Mouse (Mus musculus): Measurements from ENCODE around the gene Mvb12a. TPM values are rescaled to one million over a fixed set of nuclear protein-coding genes. Genes with fewer than 3 reads are reported as not detected.

Gene Mvb12a
- total RNA-seq, 2 experiments from 2014 or later = 19.9 to 23.9 TPM

DNA sequence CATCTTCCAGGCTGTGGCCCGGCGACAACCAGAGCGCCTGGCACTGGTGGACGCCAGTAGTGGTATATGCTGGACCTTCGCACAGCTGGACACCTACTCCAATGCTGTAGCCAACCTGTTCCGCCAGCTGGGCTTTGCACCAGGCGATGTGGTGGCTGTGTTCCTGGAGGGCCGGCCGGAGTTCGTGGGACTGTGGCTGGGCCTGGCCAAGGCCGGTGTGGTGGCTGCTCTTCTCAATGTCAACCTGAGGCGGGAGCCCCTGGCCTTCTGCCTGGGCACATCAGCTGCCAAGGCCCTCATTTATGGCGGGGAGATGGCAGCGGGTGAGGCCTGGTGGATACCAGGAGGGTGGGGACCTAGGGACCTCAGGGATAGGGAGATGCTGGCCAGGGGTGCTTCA lies 36.8 kb downstream of the Mvb12a start:
- ATAC-seq (replicated peaks; ENCODE audit: low FRiP score, low TSS enrichment, poor library complexity, severe bottlenecking) = no peak

DNA sequence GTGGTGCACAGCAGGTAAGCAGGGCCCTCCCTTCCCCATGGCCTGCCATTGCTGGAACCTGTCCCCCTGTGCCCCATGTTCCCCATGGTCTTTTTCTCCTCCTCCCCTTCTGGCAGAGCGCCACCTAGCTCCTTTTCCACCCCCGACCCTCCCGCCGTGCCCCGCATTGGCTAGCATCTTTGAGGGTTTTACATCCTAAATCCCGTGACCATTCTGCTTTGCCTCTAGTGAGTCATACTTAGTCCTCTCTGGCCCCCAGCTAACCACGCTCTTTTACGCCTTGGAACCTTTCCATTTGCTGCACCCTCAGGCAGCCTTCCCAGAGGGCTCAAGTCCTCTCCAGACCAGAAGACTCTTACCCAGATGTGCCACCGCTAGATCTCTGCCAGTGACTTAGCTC lies 37.5 kb downstream of the Mvb12a start:
- ATAC-seq (replicated peaks; ENCODE audit: low FRiP score, low TSS enrichment, poor library complexity, severe bottlenecking) = no peak

DNA sequence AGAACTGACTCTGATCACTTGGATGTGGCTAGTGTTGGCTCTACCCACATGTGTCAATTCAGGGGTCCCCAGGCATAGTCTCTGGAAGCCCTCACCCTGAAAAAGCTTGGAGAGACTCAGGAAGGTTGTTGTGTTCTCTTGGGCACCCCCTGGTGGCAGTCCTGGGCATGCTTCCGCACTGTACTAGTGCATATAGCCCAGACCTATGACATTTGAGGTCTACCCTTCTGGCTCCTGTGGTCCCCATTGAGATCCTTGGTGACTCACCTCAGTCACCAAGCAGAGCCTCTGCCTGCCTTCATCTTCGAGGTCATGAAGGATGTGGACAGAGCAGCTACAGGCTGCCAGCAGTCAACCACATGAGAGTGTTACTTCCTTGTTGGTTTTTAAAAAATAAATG lies 44.2 kb downstream of the Mvb12a start:
- ATAC-seq (replicated peaks; ENCODE audit: low FRiP score, low TSS enrichment, poor library complexity, severe bottlenecking) = no peak

DNA sequence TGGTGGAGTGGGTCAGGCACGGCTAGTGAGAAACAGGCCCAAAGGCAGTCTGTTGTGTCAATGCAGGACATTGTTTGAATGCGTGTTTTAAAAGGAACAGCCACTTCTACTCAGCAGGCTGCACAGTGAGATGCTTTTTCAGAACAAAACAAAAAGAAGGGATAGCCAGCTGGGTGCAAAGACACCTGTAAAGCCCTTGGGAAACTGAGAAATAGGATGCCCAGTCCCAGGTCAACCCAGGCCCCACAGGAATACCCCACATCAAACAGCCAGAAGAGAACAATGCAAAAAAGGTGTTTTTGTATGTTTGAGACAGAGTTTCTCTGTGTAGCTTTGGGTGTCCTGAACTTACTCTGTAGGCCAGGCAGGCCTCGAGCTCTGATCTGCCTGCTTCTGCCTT lies 46.0 kb downstream of the Mvb12a start:
- no peak for ATAC-seq (replicated peaks; ENCODE audit: low FRiP score, low TSS enrichment, poor library complexity, severe bottlenecking)

DNA sequence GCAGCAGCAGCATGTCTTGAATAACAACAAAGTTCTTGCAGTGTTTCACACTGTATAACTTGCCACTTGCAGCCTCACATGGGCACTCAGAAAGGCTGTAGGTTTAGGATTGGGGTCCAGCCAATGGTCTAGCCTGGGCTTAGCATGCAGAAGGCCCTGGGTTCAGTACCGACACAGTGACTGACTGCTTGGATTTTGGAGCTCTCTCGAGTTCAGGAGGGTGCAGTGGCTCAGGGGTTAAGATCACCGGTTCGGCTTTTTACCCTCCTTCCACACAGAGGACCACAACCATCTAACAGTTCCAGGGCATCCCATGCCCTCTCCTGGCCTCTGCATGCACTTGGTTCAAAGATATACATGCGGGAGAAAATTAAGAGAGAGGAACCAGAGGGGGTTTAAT lies 48.3 kb downstream of the Mvb12a start:
- no peak for ATAC-seq (replicated peaks; ENCODE audit: low FRiP score, low TSS enrichment, poor library complexity, severe bottlenecking)

DNA sequence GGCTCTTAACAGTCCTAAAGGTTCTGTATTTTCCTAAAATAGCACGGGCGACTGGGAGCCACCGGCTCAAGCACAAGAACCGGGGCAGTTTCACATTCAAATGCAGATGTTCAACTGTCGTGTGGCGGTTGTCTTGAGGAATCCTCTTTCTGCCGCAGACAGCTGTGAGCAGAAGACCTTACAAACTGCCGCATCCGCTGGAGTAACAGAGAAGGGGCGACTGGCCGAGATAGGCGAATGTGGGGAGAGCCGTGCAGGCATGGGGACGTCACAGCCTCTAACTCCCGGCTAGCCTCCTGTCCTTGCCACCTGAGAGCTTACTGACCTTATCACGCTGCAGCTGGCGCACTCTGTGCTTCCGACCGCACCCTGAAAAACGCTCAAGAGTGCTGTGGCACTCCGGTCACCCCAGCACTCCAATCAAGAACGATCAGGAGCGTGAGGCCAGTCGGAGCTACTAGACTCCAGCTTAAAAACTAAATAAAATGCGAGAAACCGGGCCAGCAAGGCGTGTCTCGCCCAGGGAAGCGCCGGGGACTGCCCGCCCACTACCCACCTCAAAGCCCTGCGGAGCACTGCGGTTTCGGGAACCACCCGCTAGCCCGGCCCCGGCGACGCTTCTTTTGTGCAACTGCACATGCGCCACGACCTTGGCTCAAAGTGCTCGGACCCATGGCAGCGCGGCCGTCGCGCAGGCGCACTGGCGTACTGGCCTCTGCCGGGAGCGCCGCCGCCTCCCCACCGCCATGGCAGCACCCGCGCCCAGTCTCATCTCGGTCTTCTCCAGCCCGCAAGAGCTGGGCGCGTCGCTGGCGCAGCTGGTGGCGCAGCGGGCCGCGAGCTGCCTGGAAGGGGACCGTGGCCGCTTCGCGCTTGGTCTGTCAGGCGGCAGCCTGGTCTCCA lies 49.0 kb downstream of the Mvb12a start, which contains the start of gene Pgls:
TSS of gene Pgls (plus strand) at position 706 of the 903 bp plus-strand sequence.
- ATAC-seq (replicated peaks; ENCODE audit: low FRiP score, low TSS enrichment, poor library complexity, severe bottlenecking) = peak; percentile 87

DNA sequence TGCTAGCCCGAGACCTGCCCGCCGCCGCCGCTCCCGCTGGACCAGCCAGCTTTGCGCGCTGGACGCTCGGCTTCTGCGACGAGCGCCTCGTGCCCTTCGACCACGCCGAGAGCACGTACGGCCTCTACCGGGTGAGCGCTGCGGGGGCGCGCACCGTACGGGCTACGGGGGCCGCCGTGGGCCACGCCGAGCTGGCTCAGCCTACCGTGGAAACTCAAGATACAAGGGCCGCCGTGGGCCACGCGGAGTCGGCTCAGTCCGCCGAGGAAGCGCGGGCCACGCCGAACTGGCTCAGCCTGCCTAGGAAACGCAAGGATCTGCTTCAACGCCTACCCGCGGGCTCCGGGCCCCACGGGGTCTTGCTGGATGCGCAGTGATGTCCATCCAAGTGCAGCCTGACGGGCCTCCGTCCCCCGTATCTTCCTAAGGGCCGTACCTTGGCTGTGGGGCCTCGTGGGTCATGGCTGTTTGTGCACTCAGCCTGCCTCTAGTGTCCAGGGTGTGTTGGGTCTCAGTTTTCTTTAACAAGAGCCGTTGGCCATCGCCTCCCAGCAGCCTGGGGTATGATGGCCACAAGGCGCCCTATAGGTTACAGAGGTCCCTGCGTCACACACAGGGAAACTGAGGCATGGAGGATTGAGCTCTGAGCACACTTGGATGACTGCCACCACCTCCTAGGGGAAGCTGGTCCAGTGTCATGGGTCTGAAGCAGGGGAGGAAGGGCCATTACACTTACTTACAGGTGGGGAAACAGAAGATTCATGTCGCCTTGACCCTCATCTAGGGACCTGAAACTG lies 49.9 kb downstream of the Mvb12a start:
- no peak for ATAC-seq (replicated peaks; ENCODE audit: low FRiP score, low TSS enrichment, poor library complexity, severe bottlenecking)

DNA sequence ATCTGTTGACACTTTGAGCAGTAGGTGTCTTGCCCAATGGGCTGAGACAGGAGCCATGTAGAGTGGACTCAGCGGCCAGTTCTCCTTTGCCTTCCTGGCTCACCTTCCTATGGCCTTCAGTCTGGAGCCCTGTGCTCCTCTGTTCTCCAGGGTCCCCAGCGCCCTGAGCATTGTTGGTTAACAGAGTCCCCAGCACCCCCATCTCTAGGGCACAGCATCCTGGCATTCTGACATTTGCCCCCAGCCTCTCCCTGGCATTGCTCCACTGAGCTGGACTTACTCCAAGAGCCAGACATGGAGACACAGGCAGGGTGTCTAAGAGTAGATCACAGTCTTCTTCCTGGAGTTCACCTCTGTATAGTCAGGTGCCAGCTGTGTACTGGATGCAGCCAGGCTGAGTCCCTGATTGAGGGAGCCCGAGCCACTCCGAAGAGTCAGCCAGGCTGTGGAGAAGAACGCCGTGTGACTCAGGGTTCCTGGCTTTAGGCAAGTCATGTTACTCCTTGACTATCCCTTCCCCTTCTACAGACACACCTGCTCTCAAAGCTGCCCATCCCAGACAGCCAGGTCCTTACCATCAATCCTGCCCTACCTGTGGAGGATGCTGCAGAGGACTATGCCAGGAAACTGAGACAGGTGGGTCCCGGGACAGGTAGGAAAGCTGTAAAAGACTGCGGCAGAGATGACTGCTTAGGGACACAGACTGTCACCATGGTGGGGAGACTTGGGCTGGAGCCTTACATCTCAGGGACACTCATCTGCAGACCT lies 51.0 kb downstream of the Mvb12a start:
- no peak for ATAC-seq (replicated peaks; ENCODE audit: low FRiP score, low TSS enrichment, poor library complexity, severe bottlenecking)

DNA sequence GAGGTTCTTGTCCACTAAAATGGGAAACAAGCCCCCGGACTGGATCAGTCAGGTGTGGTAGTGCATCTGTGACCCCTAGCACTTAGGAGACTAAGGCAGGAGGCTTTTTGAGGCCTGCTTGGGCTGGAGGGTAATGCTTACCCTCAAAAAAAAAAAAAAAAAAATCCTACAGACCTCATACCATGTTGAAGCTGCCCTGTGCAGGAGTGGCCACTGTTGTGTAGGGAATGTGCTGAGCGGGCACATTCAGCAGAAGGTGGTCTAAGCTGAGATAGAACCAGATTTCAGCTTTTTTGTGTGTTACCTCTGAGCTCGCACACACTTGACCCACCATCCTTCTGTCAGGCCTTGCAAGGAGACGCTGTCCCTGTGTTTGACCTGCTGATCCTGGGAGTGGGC lies 51.6 kb downstream of the Mvb12a start:
- ATAC-seq (replicated peaks; ENCODE audit: low FRiP score, low TSS enrichment, poor library complexity, severe bottlenecking) = no peak

DNA sequence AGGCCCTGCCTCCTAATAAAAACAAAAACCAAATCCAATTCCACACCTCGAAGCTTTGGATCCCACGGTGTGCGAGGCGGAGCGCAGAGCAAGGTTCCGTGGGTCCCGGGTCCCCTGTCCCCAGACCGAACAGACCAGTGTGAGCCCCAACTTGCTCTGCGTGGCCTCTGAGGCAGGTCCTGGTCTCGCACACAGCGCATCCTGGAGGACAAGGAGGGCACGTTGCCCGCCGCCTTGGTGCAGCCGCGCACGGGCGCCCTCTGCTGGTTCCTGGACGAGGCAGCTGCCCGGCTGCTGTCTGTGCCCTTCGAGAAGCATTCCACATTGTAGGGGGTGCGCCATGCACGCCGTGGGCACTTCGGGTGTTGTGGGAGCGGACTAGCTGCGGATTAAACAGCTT lies 53.1 kb downstream of the Mvb12a start:
- peak; percentile 50 for ATAC-seq (replicated peaks; ENCODE audit: low FRiP score, low TSS enrichment, poor library complexity, severe bottlenecking)

DNA sequence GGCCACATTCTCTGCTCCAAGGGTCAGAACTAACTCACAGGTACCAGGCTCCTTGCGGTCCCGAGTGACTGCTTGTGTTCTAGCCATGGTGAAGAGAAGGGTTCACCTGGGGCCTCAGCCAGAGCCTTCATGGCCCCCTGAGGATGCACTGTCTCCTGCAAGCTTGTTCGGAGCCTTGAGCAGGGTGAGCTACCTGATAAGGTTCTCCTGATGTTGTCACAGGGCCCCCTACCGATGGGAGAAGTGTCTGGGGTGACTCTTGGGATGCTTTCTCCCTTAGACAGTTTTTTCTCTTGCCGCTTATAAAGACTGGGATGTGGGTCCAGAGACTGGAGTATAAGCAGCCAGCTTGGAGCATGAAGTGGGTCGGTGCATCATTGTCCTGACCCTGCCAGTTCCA lies 53.7 kb downstream of the Mvb12a start:
- no peak for ATAC-seq (replicated peaks; ENCODE audit: low FRiP score, low TSS enrichment, poor library complexity, severe bottlenecking)

DNA sequence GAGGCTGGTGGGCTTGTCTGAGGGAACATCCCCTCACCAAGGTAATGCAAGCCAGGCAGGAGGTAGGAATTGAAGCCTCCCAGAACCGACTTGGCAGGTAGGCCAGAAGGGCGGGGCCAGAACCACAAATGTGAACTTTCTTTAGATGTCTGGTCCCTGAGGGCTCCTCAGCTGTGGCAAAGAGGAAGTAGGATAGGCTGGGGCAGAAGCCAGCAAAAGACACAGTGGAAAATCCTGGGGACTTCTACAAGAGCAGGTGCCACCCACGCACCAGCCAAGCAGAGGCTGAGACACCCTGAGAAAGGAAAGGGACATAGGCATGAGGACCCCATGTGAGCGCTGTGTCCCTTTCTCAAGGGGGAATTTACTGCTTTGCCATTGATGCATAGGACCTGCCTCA lies 54.1 kb downstream of the Mvb12a start:
- ATAC-seq (replicated peaks; ENCODE audit: low FRiP score, low TSS enrichment, poor library complexity, severe bottlenecking) = no peak

DNA sequence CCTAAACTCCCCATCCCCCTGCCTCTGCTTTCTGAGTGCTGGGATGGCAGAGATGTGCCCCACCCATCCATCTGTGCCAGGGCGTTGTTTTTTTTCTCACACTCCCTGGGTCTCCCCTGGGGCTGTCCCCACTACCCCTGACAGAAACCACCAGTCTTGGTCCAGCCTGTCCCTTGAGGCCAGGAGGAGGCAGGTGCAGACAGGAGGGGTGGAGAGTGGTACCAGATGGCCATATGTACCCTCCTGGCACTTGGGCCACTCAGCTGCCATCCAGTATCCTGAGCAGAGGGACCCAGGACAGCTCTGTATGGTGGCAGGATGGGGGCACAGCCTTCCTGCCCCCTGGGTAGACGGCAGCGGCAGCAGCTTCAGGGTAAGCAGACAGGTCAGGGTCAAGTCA lies 54.7 kb downstream of the Mvb12a start, which contains the start of gene Fam129c:
TSS of gene Fam129c (plus strand) at position 198 of the 400 bp plus-strand sequence.
- ATAC-seq (replicated peaks; ENCODE audit: low FRiP score, low TSS enrichment, poor library complexity, severe bottlenecking) = no peak

Other genes with a start within 250 kb of the Mvb12a start
- gene Use1, start 176.1 kb upstream of the Mvb12a start, total RNA-seq (2014; fragmentation: Nextera tagmentation) = 147 and 161 TPM in 2 replicates
- 129 and 139 TPM in 2 replicates for gene Use1, start 176.1 kb upstream of the Mvb12a start, total RNA-seq (2017)
- gene Ocel1, start 171.6 kb upstream of the Mvb12a start, total RNA-seq (2014; fragmentation: Nextera tagmentation) = 6.4 and 7.4 TPM in 2 replicates
- 8.1 and 13.8 TPM in 2 replicates for gene Ocel1, start 171.6 kb upstream of the Mvb12a start, total RNA-seq (2017)
- 1.4 and 3.2 TPM in 2 replicates for gene Nr2f6, start 161.0 kb upstream of the Mvb12a start, total RNA-seq (2014; fragmentation: Nextera tagmentation)
- gene Nr2f6, start 161.0 kb upstream of the Mvb12a start, total RNA-seq (2017) = 1.7 TPM in 1 of 2 replicates, not detected in the other
- not detected in 2 replicates for gene Ushbp1, start 147.1 kb upstream of the Mvb12a start, total RNA-seq (2014; fragmentation: Nextera tagmentation)
- not detected in 2 replicates for gene Ushbp1, start 147.1 kb upstream of the Mvb12a start, total RNA-seq (2017)
- gene Babam1, start 146.1 kb upstream of the Mvb12a start, total RNA-seq (2014; fragmentation: Nextera tagmentation) = 107 and 130 TPM in 2 replicates
- gene Babam1, start 146.1 kb upstream of the Mvb12a start, total RNA-seq (2017) = 73.7 and 90.2 TPM in 2 replicates
- gene Ankle1, start 136.9 kb upstream of the Mvb12a start, total RNA-seq (2014; fragmentation: Nextera tagmentation) = 42.2 and 46.2 TPM in 2 replicates
- 13.3 and 23.5 TPM in 2 replicates for gene Ankle1, start 136.9 kb upstream of the Mvb12a start, total RNA-seq (2017)
- gene Abhd8, start 79.3 kb upstream of the Mvb12a start, total RNA-seq (2014; fragmentation: Nextera tagmentation) = 5.3 and 7.1 TPM in 2 replicates
- gene Abhd8, start 79.3 kb upstream of the Mvb12a start, total RNA-seq (2017) = 4.7 and 6.3 TPM in 2 replicates
- 82.3 and 120 TPM in 2 replicates for gene Mrpl34, start 78.0 kb upstream of the Mvb12a start, total RNA-seq (2014; fragmentation: Nextera tagmentation)
- gene Mrpl34, start 78.0 kb upstream of the Mvb12a start, total RNA-seq (2017) = 46.7 and 63.4 TPM in 2 replicates
- gene Dda1, start 73.7 kb upstream of the Mvb12a start, total RNA-seq (2014; fragmentation: Nextera tagmentation) = 31.4 and 47.5 TPM in 2 replicates
- gene Dda1, start 73.7 kb upstream of the Mvb12a start, total RNA-seq (2017) = 13.3 and 19.6 TPM in 2 replicates
- 2.4 and 4.5 TPM in 2 replicates for gene Ano8, start 57.0 kb upstream of the Mvb12a start, total RNA-seq (2014; fragmentation: Nextera tagmentation)
- gene Ano8, start 57.0 kb upstream of the Mvb12a start, total RNA-seq (2017) = 2.3 and 3.4 TPM in 2 replicates
- gene Gtpbp3, start 54.8 kb upstream of the Mvb12a start, total RNA-seq (2014; fragmentation: Nextera tagmentation) = 15.1 and 20.3 TPM in 2 replicates
- 18.7 and 32.1 TPM in 2 replicates for gene Gtpbp3, start 54.8 kb upstream of the Mvb12a start, total RNA-seq (2017)
- gene Plvap, start 31.2 kb upstream of the Mvb12a start, total RNA-seq (2014; fragmentation: Nextera tagmentation) = 7.2 and 8.9 TPM in 2 replicates
- 6.9 and 9.3 TPM in 2 replicates for gene Plvap, start 31.2 kb upstream of the Mvb12a start, total RNA-seq (2017)
- not detected in 2 replicates for gene Ccdc194, start 17.2 kb upstream of the Mvb12a start, total RNA-seq (2014; fragmentation: Nextera tagmentation)
- not detected in 2 replicates for gene Ccdc194, start 17.2 kb upstream of the Mvb12a start, total RNA-seq (2017)
- 31.1 and 46.7 TPM in 2 replicates for gene Bst2, start 5.5 kb upstream of the Mvb12a start, total RNA-seq (2014; fragmentation: Nextera tagmentation)
- gene Bst2, start 5.5 kb upstream of the Mvb12a start, total RNA-seq (2017) = 34.9 and 90.9 TPM in 2 replicates
- gene Tmem221, start 15.9 kb downstream of the Mvb12a start, total RNA-seq (2014; fragmentation: Nextera tagmentation) = not detected in 2 replicates
- gene Tmem221, start 15.9 kb downstream of the Mvb12a start, total RNA-seq (2017) = not detected in 2 replicates
- gene Nxnl1, start 23.7 kb downstream of the Mvb12a start, total RNA-seq (2014; fragmentation: Nextera tagmentation) = not detected in 2 replicates
- gene Nxnl1, start 23.7 kb downstream of the Mvb12a start, total RNA-seq (2017) = not detected in 2 replicates
- gene Slc27a1, start 26.0 kb downstream of the Mvb12a start, total RNA-seq (2014; fragmentation: Nextera tagmentation) = 3.0 and 6.3 TPM in 2 replicates
- 0.95 and 3.1 TPM in 2 replicates for gene Slc27a1, start 26.0 kb downstream of the Mvb12a start, total RNA-seq (2017)
- gene Pgls, start 49.3 kb downstream of the Mvb12a start, total RNA-seq (2014; fragmentation: Nextera tagmentation) = 104 and 132 TPM in 2 replicates
- gene Pgls, start 49.3 kb downstream of the Mvb12a start, total RNA-seq (2017) = 76.2 and 80.7 TPM in 2 replicates
- gene Fam129c, start 54.7 kb downstream of the Mvb12a start, total RNA-seq (2014; fragmentation: Nextera tagmentation) = 15.9 and 42.5 TPM in 2 replicates
- gene Fam129c, start 54.7 kb downstream of the Mvb12a start, total RNA-seq (2017) = 0.14 and 15.0 TPM in 2 replicates
- 55.8 and 58.0 TPM in 2 replicates for gene Colgalt1, start 68.1 kb downstream of the Mvb12a start, total RNA-seq (2014; fragmentation: Nextera tagmentation)
- 40.1 and 44.4 TPM in 2 replicates for gene Colgalt1, start 68.1 kb downstream of the Mvb12a start, total RNA-seq (2017)
- gene Unc13a, start 128.8 kb downstream of the Mvb12a start, total RNA-seq (2014; fragmentation: Nextera tagmentation) = 0.26 and 0.64 TPM in 2 replicates
- gene Unc13a, start 128.8 kb downstream of the Mvb12a start, total RNA-seq (2017) = 0.27 TPM in 1 of 2 replicates, not detected in the other
- gene Jak3, start 133.4 kb downstream of the Mvb12a start, total RNA-seq (2014; fragmentation: Nextera tagmentation) = 5.2 and 10.4 TPM in 2 replicates
- 1.8 and 4.5 TPM in 2 replicates for gene Jak3, start 133.4 kb downstream of the Mvb12a start, total RNA-seq (2017)
- 6.4 and 17.6 TPM in 2 replicates for gene Insl3, start 146.3 kb downstream of the Mvb12a start, total RNA-seq (2014; fragmentation: Nextera tagmentation)
- 0.88 and 4.8 TPM in 2 replicates for gene Insl3, start 146.3 kb downstream of the Mvb12a start, total RNA-seq (2017)
- gene B3gnt3, start 158.9 kb downstream of the Mvb12a start, total RNA-seq (2014; fragmentation: Nextera tagmentation) = 0.42 and 0.79 TPM in 2 replicates
- 0.30 and 0.99 TPM in 2 replicates for gene B3gnt3, start 158.9 kb downstream of the Mvb12a start, total RNA-seq (2017)
- 183 and 235 TPM in 2 replicates for gene Fcho1, start 182.8 kb downstream of the Mvb12a start, total RNA-seq (2014; fragmentation: Nextera tagmentation)
- gene Fcho1, start 182.8 kb downstream of the Mvb12a start, total RNA-seq (2017) = 68.1 and 88.4 TPM in 2 replicates

Data from megakaryocyte-erythroid progenitor cell, adult 5-6 weeks (primary cell).